Mouse (Mus musculus) embryonic fibroblast, embryonic 13.5 days (primary cell): ENCODE measurements at regions not wholly inside any gene's neighbourhood (a gene's known extent, or its start where the extent isn't known, plus 50 kb on each side); places are given as distances from the start of the nearest gene placed in this dataset.

ENCODE experiments used
- CTCF ChIP-seq: IDR thresholded peaks from 2 replicates; pipeline ENCODE4 v1.5.1; 2011; ENCODE audit warnings: mild to moderate bottlenecking, control low read depth, low read length, moderate library complexity, borderline replicate concordance; ENCODE audit not compliant: insufficient read depth
- POLR2A ChIP-seq: IDR thresholded peaks from 2 replicates; pipeline ENCODE4 v1.6.1; 2011; ENCODE audit warnings: low read depth, mild to moderate bottlenecking, control low read depth, low read length, moderate library complexity

DNA sequence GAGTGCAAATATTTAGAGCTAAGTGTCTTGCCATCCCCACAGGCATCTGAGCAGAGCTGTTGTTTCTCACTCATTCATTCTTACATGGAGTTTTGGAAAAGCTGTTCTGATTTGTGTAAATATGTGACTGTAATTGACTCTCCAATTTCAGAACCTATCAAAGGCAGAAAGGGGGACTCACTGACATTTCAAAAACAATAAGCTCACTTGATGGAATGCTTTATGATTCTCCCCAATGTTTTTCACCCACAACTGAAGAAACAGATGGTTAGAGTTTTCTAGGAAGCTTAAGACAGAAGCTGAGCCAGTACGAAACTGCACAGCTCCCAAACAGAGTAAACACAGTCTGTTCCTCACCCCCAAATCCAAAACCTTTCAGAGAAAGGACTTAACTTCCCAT, 460.1 kb upstream of the Etaa1 start:
- TF ChIP-seq POLR2A = no peak
- no peak for TF ChIP-seq CTCF
